Mouse (Mus musculus) erythroblast, embryonic 14.5 days (primary cell): ENCODE results near the gene Mettl1.

Experiments
- GATA1 ChIP-seq: IDR thresholded peaks from 2 replicates; pipeline ENCODE4 v1.6.1; 2012; ENCODE audit warnings: low read length, inconsistent platforms, mixed read lengths
- TAL1 ChIP-seq: IDR thresholded peaks from 3 replicates; pipeline ENCODE4 v1.6.1; 2012; ENCODE audit warnings: low read length, inconsistent platforms, mixed read lengths

DNA sequence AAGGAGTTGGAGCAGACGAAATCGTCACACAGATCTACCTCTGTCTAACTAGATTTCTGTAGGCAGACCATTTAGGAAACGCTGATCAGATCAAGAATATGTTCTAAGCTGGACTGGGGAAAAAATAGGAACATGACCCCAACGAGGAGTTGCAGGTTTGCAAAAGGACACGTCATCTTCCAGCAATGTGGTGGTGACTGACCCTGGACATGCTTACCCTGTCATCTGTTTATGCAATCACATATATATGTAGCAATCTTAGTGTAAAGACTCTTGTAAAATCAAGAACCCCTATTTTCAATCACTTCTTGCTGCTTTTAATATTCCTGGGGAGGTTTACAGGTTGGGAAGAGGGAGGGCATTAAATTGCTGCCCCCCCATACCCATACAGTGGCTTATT lies 21.3 kb downstream of the Mettl1 start:
- TF ChIP-seq GATA1: no peak
- no peak for TF ChIP-seq TAL1
